Mouse (Mus musculus): ENCODE data around the gene Hoxd12. TPM values are rescaled to one million over a fixed set of nuclear protein-coding genes. Genes with fewer than 3 reads are reported as not detected.

Hoxd12 gene
- polyA plus RNA-seq, 1 experiment from 2014 or later, result not detected

DNA sequence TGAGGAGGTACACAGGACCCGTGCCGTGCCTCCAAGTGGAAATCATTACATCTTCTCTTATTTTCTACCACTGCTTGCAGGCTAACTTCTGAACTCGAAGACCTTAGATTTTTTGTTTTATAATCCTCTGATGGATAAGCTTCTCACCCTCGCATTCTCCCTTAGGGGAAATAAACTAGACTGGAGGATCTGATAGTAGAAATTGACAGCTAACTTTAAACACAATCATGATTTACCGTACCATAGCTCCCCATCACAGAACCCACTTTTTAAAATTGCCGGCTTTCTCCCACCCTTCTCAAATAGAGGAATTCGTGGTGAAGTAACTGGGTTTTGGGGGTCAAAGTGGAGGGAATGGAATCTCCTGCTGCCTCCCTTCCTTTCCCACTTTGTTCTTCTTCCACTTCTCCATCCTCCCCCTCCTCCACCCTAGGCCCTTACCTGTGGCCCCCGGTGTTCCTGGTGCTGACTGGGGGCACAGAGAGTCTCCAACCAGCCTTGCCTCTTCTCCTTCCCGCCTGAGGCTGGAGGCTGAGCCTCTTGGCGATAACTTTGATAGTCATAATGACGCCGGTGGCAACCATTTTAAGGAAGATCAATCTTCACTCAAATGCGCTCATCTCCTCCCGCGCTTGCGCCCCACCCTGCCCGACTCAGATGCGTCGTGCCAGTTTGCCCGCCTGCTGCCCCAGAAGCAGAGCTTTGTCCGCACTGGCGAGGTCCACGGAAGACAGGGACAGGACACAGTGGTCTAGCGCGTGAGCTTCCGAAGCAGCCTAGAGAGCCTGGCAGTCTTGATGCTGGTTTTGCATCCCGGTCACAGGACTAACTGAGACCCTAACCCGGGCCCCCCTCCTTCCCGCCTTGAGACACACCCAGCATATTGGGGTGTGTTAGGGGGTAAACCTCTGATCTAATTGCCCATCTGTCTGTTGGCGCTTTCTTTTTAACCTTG, 14.1 kb upstream of the Hoxd12 start:
- H3K4me1 ChIP-seq (ENCODE audit: control insufficient read depth, low read depth, low read length), result no peaks in the 10 kb centered on the region; the same call in none of the 2 replicates
- no peak overlapping the region for H3K9ac ChIP-seq (ENCODE audit: low read depth, low read length)
- no peak for ATAC-seq (ENCODE audit: low read depth)
- H3K27ac ChIP-seq (ENCODE audit: low read length), result no peak overlapping the region
- no peak overlapping the region for H3K4me3 ChIP-seq (ENCODE audit: low read depth, low read length)
- H3K4me2 ChIP-seq (ENCODE audit: low read depth, low read length), result no peak overlapping the region
- H3K36me3 ChIP-seq (ENCODE audit: control insufficient read depth, insufficient read depth), result no peaks in the 10 kb centered on the region
- 2% methylated on average over 30 of the region's 30 CpGs for WGBS (ENCODE audit: insufficient replicate concordance)
- H3K9me3 ChIP-seq (replicated peaks; ENCODE audit: control insufficient read depth, low read length), result no peaks in the 10 kb centered on the region
- peaks cover 96% of the 10 kb centered on the region for H3K27me3 ChIP-seq (ENCODE audit: control insufficient read depth, insufficient read depth, low read depth, low read length)

DNA sequence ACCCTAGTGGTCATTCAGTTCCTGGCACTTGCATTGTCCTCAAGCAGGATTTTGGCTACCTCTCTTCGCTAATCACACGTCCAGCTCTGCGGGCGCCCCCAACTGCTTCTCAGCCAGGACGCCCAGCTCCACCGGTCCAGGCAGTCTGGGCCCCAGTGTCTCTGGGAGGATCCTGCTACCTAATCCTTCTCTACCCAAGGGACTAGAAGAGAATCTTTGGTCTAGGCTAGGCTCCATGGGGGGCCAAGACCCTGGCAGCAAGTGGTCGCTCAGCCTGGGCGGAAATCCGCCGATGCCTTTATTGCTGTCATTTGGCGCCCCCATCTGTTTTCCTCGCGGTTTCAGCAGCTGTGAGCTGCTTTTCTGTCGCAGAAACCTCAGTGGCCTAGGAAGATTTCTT, 13.1 kb upstream of the Hoxd12 start:
- no peak for ATAC-seq (ENCODE audit: low read depth)
- 2% methylated on average over 14 of the region's 14 CpGs for WGBS (ENCODE audit: insufficient replicate concordance)
- H3K9me3 ChIP-seq (replicated peaks; ENCODE audit: control insufficient read depth, low read length), result no peaks in the 10 kb centered on the region
- no peak overlapping the region for H3K4me2 ChIP-seq (ENCODE audit: low read depth, low read length)
- no peak overlapping the region for H3K27ac ChIP-seq (ENCODE audit: low read length)
- H3K27me3 ChIP-seq (ENCODE audit: control insufficient read depth, insufficient read depth, low read depth, low read length), result peaks cover 96% of the 10 kb centered on the region
- H3K9ac ChIP-seq (ENCODE audit: low read depth, low read length), result no peak overlapping the region
- H3K4me1 ChIP-seq (ENCODE audit: control insufficient read depth, low read depth, low read length), result no peaks in the 10 kb centered on the region
- no peak overlapping the region for H3K4me3 ChIP-seq (ENCODE audit: low read depth, low read length)
- H3K36me3 ChIP-seq (ENCODE audit: control insufficient read depth, insufficient read depth), result no peaks in the 10 kb centered on the region

DNA sequence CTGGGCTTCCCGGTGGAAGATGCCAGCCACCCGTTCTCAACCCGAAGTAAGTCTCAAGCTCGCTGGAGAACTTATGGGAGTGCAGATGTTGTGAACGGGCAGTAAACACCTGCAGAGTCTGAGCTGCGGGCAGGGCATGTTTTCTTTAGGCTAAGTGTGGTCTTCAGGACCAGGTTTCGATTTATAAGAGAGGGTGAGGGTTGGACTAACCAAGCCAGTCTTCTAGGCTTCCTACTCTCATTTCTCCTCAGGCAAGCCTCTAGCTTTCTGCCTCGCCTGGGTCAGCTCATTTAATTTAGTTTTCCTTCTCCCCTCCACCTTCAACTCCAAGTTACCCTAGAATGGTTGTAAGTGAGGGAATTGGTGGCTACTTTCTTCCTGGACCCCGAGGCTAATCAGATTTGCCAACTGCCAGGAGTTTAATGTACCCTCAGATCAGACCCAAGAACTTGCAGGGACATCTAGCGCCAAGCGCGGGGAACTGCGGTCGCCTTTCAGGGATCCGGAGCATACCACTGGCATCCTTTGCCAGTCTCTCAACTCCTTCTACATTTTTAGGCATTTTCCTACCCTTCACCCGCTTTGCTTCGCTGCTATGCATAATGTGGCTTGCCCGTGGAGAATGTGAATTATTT, 11.4 kb upstream of the Hoxd12 start:
- WGBS (ENCODE audit: insufficient replicate concordance), result 3% methylated on average over 18 of the region's 18 CpGs
- Histone ChIP-seq H3K27me3 (ENCODE audit: control insufficient read depth, insufficient read depth, low read depth, low read length) (peaks cover 95% of the 10 kb centered on the region), H3K4me3 (ENCODE audit: low read depth, low read length) (no peak overlapping the region)

DNA sequence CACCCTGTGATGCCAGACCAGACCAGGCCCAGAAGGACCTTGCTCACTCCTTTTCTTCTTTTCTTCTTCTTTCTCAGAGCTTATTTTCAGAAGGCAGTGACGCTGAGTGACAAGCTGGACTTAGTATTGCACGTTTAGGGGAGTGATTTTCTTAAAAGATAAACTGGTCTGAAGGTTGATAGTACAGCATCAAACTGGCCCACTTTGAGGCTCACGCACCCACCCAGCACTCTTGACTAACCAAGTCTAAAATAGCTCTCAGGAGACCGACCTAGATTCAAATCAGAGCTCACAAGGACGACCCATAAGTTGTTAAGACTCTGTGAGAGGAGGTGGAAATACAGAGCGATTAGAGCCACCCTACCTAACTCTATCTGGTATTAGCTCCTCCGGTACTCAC, 8.4 kb upstream of the Hoxd12 start:
- 3% methylated on average over 7 of the region's 7 CpGs for WGBS (ENCODE audit: insufficient replicate concordance)
- no peaks in the 10 kb centered on the region for H3K36me3 ChIP-seq (ENCODE audit: control insufficient read depth, insufficient read depth)
- H3K9ac ChIP-seq (ENCODE audit: low read depth, low read length), result no peak overlapping the region
- peaks cover 93% of the 10 kb centered on the region for H3K27me3 ChIP-seq (ENCODE audit: control insufficient read depth, insufficient read depth, low read depth, low read length)
- H3K27ac ChIP-seq (ENCODE audit: low read length), result no peak overlapping the region
- no peaks in the 10 kb centered on the region for H3K4me1 ChIP-seq (ENCODE audit: control insufficient read depth, low read depth, low read length)
- H3K4me2 ChIP-seq (ENCODE audit: low read depth, low read length), result no peak overlapping the region
- H3K4me3 ChIP-seq (ENCODE audit: low read depth, low read length), result no peak overlapping the region
- no peaks in the 10 kb centered on the region for H3K9me3 ChIP-seq (replicated peaks; ENCODE audit: control insufficient read depth, low read length)
- no peak for ATAC-seq (ENCODE audit: low read depth)

More for the DNA sequence above, 11.4 kb upstream of the Hoxd12 start:
- H3K27ac ChIP-seq (ENCODE audit: low read length), result no peak overlapping the region
- H3K4me2 ChIP-seq (ENCODE audit: low read depth, low read length), result no peak overlapping the region
- H3K9me3 ChIP-seq (replicated peaks; ENCODE audit: control insufficient read depth, low read length), result no peaks in the 10 kb centered on the region
- H3K4me1 ChIP-seq (ENCODE audit: control insufficient read depth, low read depth, low read length), result no peaks in the 10 kb centered on the region
- ATAC-seq (ENCODE audit: low read depth), result no peak
- no peaks in the 10 kb centered on the region for H3K36me3 ChIP-seq (ENCODE audit: control insufficient read depth, insufficient read depth)
- H3K9ac ChIP-seq (ENCODE audit: low read depth, low read length), result no peak overlapping the region

DNA sequence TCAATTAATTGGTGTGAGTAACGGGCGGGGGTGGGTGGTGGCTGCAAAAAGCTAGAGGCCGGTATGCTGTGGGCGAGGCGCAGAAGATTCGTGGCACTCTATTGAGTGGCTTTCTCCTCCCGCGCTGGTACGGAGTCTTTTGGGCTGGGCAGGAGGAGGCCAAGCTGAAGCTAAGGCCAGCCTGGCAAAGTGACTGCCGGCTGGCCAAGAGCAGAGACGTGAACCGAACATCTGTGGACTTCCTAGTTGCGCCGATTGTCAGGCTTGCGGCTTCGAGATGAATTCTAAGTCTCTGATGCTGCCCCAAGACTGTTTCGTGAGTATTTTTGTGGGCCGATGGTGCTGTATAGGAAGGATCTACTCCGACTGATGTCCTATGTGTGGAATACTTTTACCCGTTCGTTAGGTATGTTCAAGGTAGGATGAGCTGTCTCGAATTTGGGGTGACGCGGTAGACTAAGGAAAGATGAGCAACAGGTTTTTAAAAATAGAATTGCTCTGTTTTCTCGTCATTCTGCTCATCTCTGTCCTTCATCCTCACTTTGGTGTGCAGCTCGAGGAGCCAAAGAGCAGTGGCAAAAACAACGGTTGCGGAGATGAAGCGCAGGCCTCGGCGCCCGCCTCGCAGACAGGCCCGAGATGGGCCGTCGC, 7.5 kb upstream of the Hoxd12 start:
- Histone ChIP-seq H3K4me2 (ENCODE audit: low read depth, low read length) (no peak overlapping the region), H3K9me3 (replicated peaks; ENCODE audit: control insufficient read depth, low read length) (no peaks in the 10 kb centered on the region), H3K27ac (ENCODE audit: low read length) (no peak overlapping the region), H3K4me3 (ENCODE audit: low read depth, low read length) (no peak overlapping the region), H3K27me3 (ENCODE audit: control insufficient read depth, insufficient read depth, low read depth, low read length) (peaks cover 93% of the 10 kb centered on the region), H3K36me3 (ENCODE audit: control insufficient read depth, insufficient read depth) (no peaks in the 10 kb centered on the region), H3K4me1 (ENCODE audit: control insufficient read depth, low read depth, low read length) (no peaks in the 10 kb centered on the region), H3K9ac (ENCODE audit: low read depth, low read length) (no peak overlapping the region)
- 3% methylated on average over 36 of the region's 36 CpGs for WGBS (ENCODE audit: insufficient replicate concordance)
- no peak for ATAC-seq (ENCODE audit: low read depth)

DNA sequence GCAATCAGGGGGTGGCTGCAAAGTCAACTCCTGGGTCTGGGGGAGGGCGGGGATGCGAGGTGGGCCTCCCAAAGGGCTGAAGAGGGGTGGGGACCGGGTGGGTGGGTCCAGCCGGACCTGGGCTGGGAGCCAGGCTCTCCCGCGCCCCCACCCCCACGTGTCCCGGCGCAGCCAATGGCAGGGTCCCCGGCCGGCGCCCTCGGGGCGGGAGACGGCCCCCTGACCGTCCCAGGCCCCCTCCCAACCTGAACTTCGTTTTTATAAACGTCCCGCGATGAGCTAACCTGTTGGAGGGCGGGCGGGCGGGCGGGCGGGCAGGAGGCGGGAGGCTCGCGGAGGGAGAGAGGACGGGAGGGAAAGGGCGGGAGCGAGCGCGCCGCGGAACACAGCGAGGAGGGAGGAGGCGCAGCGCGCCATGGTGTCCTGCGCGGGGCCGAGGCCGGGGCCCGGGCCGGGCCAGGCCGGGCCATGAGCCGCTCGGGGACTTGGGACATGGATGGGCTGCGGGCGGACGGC, 6.9 kb upstream of the Hoxd12 start, which contains the start of gene Hoxd13:
Gene Hoxd13 (plus strand): TSS at position 469 of the 516 bp plus-strand sequence.
- Histone ChIP-seq H3K27me3 (ENCODE audit: control insufficient read depth, insufficient read depth, low read depth, low read length) (peaks cover 94% of the 10 kb centered on the region), H3K4me2 (ENCODE audit: low read depth, low read length) (peak within 1 kb of the TSS; percentile 55), H3K27ac (ENCODE audit: low read length) (no peak within 1 kb of the TSS), H3K4me3 (ENCODE audit: low read depth, low read length) (peak within 1 kb of the TSS; percentile 36), H3K36me3 (ENCODE audit: control insufficient read depth, insufficient read depth) (no peaks in the 10 kb centered on the region), H3K9me3 (replicated peaks; ENCODE audit: control insufficient read depth, low read length) (no peaks in the 10 kb centered on the region), H3K4me1 (ENCODE audit: control insufficient read depth, low read depth, low read length) (no peaks in the 10 kb centered on the region), H3K9ac (ENCODE audit: low read depth, low read length) (no peak within 1 kb of the TSS)
- no peak for ATAC-seq (ENCODE audit: low read depth)
- 0% methylated on average over 29 of the region's 51 CpGs for WGBS (ENCODE audit: insufficient replicate concordance)

DNA sequence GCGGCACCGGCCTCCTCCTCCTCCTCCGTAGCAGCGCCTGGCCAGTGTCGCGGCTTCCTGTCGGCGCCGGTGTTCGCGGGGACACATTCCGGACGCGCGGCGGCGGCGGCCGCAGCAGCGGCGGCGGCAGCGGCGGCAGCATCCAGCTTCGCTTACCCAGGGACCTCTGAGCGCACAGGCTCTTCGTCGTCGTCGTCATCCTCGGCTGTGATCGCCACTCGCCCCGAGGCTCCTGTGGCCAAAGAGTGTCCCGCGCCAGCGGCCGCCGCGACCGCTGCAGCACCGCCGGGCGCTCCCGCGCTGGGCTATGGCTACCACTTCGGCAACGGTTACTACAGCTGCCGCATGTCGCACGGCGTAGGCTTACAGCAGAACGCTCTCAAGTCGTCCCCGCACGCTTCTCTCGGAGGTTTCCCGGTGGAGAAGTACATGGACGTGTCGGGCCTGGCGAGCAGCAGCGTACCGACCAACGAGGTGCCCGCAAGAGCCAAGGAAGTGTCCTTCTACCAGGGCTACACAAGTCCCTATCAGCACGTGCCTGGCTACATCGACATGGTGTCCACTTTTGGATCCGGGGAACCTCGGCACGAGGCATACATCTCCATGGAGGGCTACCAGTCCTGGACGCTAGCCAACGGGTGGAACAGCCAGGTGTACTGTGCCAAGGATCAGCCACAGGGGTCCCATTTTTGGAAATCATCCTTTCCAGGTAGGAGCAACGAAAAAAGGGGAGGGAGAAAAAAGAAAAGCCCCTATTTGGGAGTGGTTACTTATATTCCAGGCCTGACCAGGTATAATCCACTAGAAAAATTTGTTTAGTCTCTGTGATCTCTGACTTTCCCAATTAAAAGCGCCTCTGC, 6.2 kb upstream of the Hoxd12 start:
- ATAC-seq (ENCODE audit: low read depth), result no peak
- Histone ChIP-seq H3K4me2 (ENCODE audit: low read depth, low read length) (peak overlapping the region; percentile 55), H3K4me3 (ENCODE audit: low read depth, low read length) (peak overlapping the region; percentile 36), H3K27ac (ENCODE audit: low read length) (no peak overlapping the region), H3K9ac (ENCODE audit: low read depth, low read length) (no peak overlapping the region), H3K4me1 (ENCODE audit: control insufficient read depth, low read depth, low read length) (no peaks in the 10 kb centered on the region), H3K27me3 (ENCODE audit: control insufficient read depth, insufficient read depth, low read depth, low read length) (peaks cover 95% of the 10 kb centered on the region), H3K36me3 (ENCODE audit: control insufficient read depth, insufficient read depth) (no peaks in the 10 kb centered on the region), H3K9me3 (replicated peaks; ENCODE audit: control insufficient read depth, low read length) (no peaks in the 10 kb centered on the region)
- WGBS (ENCODE audit: insufficient replicate concordance), result under 1% methylated on average over 50 of the region's 74 CpGs

DNA sequence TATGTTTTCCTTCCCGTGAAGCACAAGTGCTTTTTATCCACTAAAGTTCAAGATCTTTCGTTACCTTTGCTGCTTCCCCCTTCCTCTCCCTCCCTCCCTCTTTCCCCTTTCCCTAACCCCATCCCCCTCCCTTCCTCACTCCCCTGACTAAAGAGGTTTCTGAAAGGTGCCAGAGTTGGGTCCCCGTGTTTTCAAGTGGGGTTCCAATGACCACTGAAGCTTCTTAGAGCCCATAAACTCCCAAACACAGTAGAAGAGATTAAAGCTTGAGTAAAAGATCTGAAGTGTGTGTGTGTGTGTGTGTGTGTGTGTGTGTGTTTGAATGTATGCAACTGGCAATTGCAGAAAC, 5.6 kb upstream of the Hoxd12 start:
- Histone ChIP-seq H3K4me3 (ENCODE audit: low read depth, low read length) (no peak overlapping the region), H3K36me3 (ENCODE audit: control insufficient read depth, insufficient read depth) (no peaks in the 10 kb centered on the region), H3K9me3 (replicated peaks; ENCODE audit: control insufficient read depth, low read length) (no peaks in the 10 kb centered on the region), H3K27ac (ENCODE audit: low read length) (no peak overlapping the region), H3K9ac (ENCODE audit: low read depth, low read length) (no peak overlapping the region), H3K27me3 (ENCODE audit: control insufficient read depth, insufficient read depth, low read depth, low read length) (peaks cover 95% of the 10 kb centered on the region), H3K4me1 (ENCODE audit: control insufficient read depth, low read depth, low read length) (no peaks in the 10 kb centered on the region), H3K4me2 (ENCODE audit: low read depth, low read length) (no peak overlapping the region)
- 2% methylated on average over 3 of the region's 3 CpGs for WGBS (ENCODE audit: insufficient replicate concordance)
- ATAC-seq (ENCODE audit: low read depth), result no peak
